Mouse (Mus musculus): Measurements from ENCODE around the gene Adgrl4. TPM values are rescaled to one million over a fixed set of nuclear protein-coding genes. Genes with fewer than 3 reads are reported as not detected.

Adgrl4 gene
- total RNA-seq, 2 experiments from 2014 or later = 15.7 to 19.2 TPM

DNA sequence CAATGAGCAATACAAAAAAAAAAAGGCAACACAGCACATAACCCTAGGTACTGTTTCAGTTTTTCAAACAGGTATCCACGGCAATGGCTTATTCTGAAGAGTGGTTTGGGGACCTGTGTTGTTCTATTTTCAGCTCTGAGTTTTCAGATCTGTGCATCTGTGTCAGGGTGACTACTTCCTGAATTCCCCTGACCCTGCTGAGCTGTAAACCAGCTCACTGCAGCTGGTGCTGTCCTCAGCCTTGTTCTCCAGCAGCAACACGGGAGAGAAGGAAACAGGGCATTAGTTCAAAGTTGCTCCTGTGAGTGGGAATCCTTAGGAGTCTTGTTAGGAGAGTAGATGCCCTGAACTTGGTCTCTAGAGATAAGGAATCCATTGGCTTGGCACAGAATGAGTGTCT lies 119.4 kb downstream of the Adgrl4 start:
- H3K4me3 ChIP-seq = no peak overlapping the region
- H3K27ac ChIP-seq = no peak overlapping the region
- DNase-seq (ENCODE audit: low spot score in 2 of 2) = no peak
- no peak for TF ChIP-seq CTCF (conservative IDR thresholded peaks at IDR 0.05)

DNA sequence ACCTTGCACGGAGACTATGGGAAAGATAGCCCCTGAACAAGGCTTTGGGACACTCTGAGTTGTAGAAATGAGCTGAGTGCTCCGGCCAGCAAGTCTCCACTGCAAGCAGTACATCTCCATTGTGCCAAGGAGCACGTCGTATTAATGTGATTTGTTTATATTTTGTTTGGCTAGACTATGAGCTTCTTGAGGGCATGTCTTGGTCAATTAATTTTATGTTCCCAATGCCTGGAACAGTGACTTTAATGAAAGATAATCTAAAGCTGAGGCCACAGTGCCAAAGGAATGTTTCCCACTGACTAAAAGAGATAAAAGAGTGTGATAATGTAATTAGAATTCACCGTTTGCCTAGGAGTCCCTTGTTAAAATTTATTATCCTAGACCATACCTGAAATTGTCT lies 119.9 kb downstream of the Adgrl4 start:
- DNase-seq (ENCODE audit: low spot score in 2 of 2) = no peak
- Histone ChIP-seq H3K27ac (no peak overlapping the region), H3K4me3 (no peak overlapping the region)
- no peak for TF ChIP-seq CTCF (conservative IDR thresholded peaks at IDR 0.05)

DNA sequence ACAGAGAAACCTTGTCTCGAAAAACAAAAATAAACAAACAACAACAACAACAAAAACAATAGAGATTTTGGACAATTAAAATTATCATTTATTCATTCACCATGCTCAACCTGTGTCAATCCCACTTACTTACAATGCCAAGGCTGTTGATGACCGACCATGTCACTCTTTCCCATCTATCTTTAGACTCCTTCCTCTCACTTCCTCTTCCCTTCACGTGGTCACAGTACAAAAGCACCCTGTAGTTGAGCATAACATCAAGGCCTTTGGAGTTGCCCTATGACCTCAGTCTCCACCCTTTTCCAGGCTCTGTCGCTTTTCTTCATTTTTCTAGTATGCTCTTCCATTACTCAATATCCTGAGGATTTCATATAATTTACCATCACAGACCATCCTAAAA lies 120.7 kb downstream of the Adgrl4 start:
- H3K4me3 ChIP-seq = no peak overlapping the region
- DNase-seq (ENCODE audit: low spot score in 2 of 2) = no peak

GRCm38 (mm10) chr3:151565664-151566621 lies 128.3 kb downstream of the Adgrl4 start:
- DNase-seq (ENCODE audit: low spot score in 2 of 2) = no peak
- H3K4me3 ChIP-seq = peak overlapping the region; percentile 7
- H3K27ac ChIP-seq = no peak overlapping the region
- no peak for TF ChIP-seq CTCF (conservative IDR thresholded peaks at IDR 0.05)

More for the DNA sequence above, 120.7 kb downstream of the Adgrl4 start:
- no peak overlapping the region for H3K27ac ChIP-seq
- TF ChIP-seq CTCF (conservative IDR thresholded peaks at IDR 0.05) = no peak

- peak; percentile 15 to 47 for DNase-seq (ENCODE audit: low spot score in 2 of 2)
- H3K27ac ChIP-seq = no peak overlapping the region
- TF ChIP-seq CTCF (conservative IDR thresholded peaks at IDR 0.05) = peak; percentile 86
- H3K4me3 ChIP-seq = no peak overlapping the region
These were observed 128.9 kb downstream of the Adgrl4 start for GRCm38 (mm10) chr3:151566629-151567028.

DNA sequence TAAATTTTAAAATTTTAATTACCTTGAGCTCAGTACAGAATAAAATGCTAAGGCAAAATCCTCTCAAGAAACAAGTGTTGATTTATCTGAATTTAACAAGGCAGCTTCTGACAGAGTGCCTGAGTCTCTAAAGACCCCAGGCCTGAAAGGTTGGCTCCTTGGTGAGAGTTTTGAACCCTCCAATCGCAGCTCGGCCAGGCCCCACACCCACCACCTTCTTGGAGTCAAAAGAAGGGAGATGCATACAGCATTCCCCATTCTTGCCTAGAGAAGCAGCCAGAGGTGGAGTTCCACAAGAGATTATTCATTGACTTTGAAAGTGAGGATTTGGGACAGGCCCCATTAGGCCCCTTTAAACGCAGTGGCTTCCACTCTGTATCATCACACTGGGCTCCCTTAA lies 129.9 kb downstream of the Adgrl4 start:
- no peak for TF ChIP-seq CTCF (conservative IDR thresholded peaks at IDR 0.05)
- Histone ChIP-seq H3K27ac (no peak overlapping the region), H3K4me3 (no peak overlapping the region)
- DNase-seq (ENCODE audit: low spot score in 2 of 2) = no peak

DNA sequence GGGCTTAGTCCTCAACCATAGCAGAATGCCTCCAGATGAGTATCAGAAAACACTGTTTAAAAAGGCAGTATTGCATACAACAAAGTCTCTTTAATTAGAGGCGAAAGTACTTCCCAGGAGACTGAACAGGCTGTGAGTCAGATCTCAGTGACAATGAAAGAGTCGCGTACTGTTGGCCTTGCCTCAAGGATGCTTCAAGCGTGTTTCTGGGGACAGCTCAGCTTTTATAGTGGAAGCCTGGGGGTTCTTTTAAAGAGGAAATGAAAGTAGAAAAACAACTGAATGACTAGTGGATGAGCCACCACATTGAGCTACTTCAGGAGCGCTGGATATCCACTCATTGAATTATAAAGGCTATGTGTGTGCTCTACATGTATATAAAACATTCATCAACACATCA lies 134.4 kb downstream of the Adgrl4 start:
- Histone ChIP-seq H3K27ac (no peak overlapping the region), H3K4me3 (no peak overlapping the region)
- TF ChIP-seq CTCF (conservative IDR thresholded peaks at IDR 0.05) = no peak
- no peak for DNase-seq (ENCODE audit: low spot score in 2 of 2)

- no peak for DNase-seq (ENCODE audit: low spot score in 2 of 2)
- TF ChIP-seq CTCF (conservative IDR thresholded peaks at IDR 0.05) = no peak
- H3K4me3 ChIP-seq = no peak overlapping the region
- no peak overlapping the region for H3K27ac ChIP-seq
These were observed 137.6 kb downstream of the Adgrl4 start for GRCm38 (mm10) chr3:151575292-151575691.

DNA sequence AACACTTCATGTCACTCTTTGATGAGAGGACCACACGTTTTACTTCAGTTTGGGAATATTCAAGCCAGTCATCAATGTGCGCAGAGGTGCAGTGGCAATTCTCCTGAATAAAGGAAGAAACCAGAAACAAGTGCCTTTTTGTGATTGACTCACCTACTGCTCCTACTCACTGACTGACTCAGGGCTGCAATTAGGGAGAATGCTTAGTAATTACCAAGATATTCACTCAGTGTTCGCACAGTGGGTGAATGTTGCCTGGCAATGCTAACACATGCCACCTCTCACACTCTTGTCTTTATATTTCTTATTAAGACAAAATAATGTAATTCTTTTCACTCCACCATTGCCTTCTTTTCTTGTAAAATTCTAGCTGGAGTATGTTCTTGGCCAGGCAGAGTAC lies 138.5 kb downstream of the Adgrl4 start:
- TF ChIP-seq CTCF (conservative IDR thresholded peaks at IDR 0.05) = no peak
- H3K27ac ChIP-seq = no peak overlapping the region
- peak in 1 of 2 experiments; percentile 15 for DNase-seq (ENCODE audit: low spot score in 2 of 2)
- no peak overlapping the region for H3K4me3 ChIP-seq

GRCm38 (mm10) chr3:151591904-151592303 lies 154.2 kb downstream of the Adgrl4 start:
- no peak for DNase-seq (ENCODE audit: low spot score in 2 of 2)
- H3K4me3 ChIP-seq = no peak overlapping the region
- H3K27ac ChIP-seq = no peak overlapping the region
- TF ChIP-seq CTCF (conservative IDR thresholded peaks at IDR 0.05) = no peak

Data from layer of hippocampus, adult 2 months (tissue).